Mouse (Mus musculus) adrenal gland, postnatal 0 days (tissue): ENCODE data around the gene Kdm5d. TPM values are rescaled to one million over a fixed set of nuclear protein-coding genes. Genes with fewer than 3 reads are reported as not detected.

ENCODE experiments used
- microRNA-seq: library from miRNA; unstranded; fragments of <30 nt; microRNA quantifications from one replicate; pipeline ENCODE4, GENCODE M21; 2016; ENCODE audit warnings: borderline replicate concordance; ENCODE audit not compliant: insufficient number of aligned reads
- polyA plus RNA-seq: library from polyadenylated mRNA; unstranded; fragments of >200 nt; fragmentation: Nextera tagmentation; extraction: Ambion mirVana; gene quantifications from 2 replicates; pipeline ENCODE4 v1.2.1, GENCODE M21; 2015

Kdm5d gene
- polyA plus RNA-seq = not detected in 2 replicates

GRCm38 (mm10) chrY:897393-898227, at the start of gene Kdm5d:
Gene Kdm5d (plus strand): TSS chrY:897788.

Small RNAs within 50 kb of the gene (microRNA-seq; reads per million reads assigned to microRNA genes)
- not detected for gene Gm47281

Other genes with a start within 250 kb of the Kdm5d start
- not detected in 2 replicates for gene Zfy1, start 100.4 kb upstream of the Kdm5d start, polyA plus RNA-seq
- not detected in 2 replicates for gene Uba1y, start 79.1 kb upstream of the Kdm5d start, polyA plus RNA-seq
- 0.17 TPM in 1 of 2 replicates, not detected in the other for gene Eif2s3y, start 112.8 kb downstream of the Kdm5d start, polyA plus RNA-seq